6 mouse cellular contexts compared by ENCODE assay signal in genomic region chr19:24092060-24092459, GRCm38 (mm10).
DNase-seq lines count a peak whose midpoint lies in the region; ATAC-seq and TF ChIP-seq lines count a peak whose summit lies in the region.
"Not testable (repeated sequence)": the region's sequence is repeated elsewhere in the genome, so short reads cannot be mapped to it uniquely, and the experiment has no call there.

No protein-coding gene starts in this region.

- peak; percentile 13 for DNase-seq in CD4-positive helper T cell, adult 2 months (ENCODE audit: low read depth, low spot score)
- peak; percentile 41 for DNase-seq in ES-CJ7 (ENCODE audit: low read depth, low spot score)
- peak; percentile 63 for DNase-seq in R1 (ENCODE audit: low read depth, low spot score)
- DNase-seq in heart, adult 11 months = peak; percentile 89
- DNase-seq in testis, postnatal 10 days (ENCODE audit: low spot score) = peak; percentile 63

- peaks cover 27% of the 10 kb centered on the region for H3K36me3 ChIP-seq in intestine, postnatal 0 days (ENCODE audit: control insufficient read depth, insufficient read depth)

- H3K4me3 ChIP-seq in intestine, postnatal 0 days (ENCODE audit: low read depth, low read length) = not testable (repeated sequence)

- not testable (repeated sequence) for TF ChIP-seq CTCF in intestine, postnatal 0 days (IDR thresholded peaks at IDR 0.05; ENCODE audit: low read depth)

- H3K9ac ChIP-seq in intestine, postnatal 0 days (ENCODE audit: low read depth, low read length) = not testable (repeated sequence)

- H3K9me3 ChIP-seq in intestine, postnatal 0 days (ENCODE audit: control insufficient read depth) = not testable (repeated sequence)

- peak; percentile 66 for ATAC-seq in intestine, postnatal 0 days

- 67% methylated on average over 8 of the region's 8 CpGs for WGBS in intestine, postnatal 0 days

- not testable (repeated sequence) for H3K4me2 ChIP-seq in intestine, postnatal 0 days (replicated peaks; ENCODE audit: low read depth)

- H3K4me1 ChIP-seq in intestine, postnatal 0 days (replicated peaks; ENCODE audit: control insufficient read depth, insufficient read depth, low read length) = not testable (repeated sequence)

- H3K27ac ChIP-seq in intestine, postnatal 0 days (ENCODE audit: low read depth, low read length) = not testable (repeated sequence)

- H3K27me3 ChIP-seq in intestine, postnatal 0 days (replicated peaks; ENCODE audit: control insufficient read depth, insufficient read depth, low read length) = not testable (repeated sequence)

Comparison
In these comparisons a context has a peak if more than half of its experiments do, and no peak if none do; other contexts are left out.
1. DNase-seq: peak in every context shown above with its lines; median percentile 89 in heart, adult 11 months; 63 in R1; 63 in testis, postnatal 10 days; 41 in ES-CJ7; 13 in CD4-positive helper T cell, adult 2 months.